Mouse (Mus musculus) activated CD4-positive, CD25-positive, alpha-beta regulatory T cell, adult 4 months (primary cell): Measurements from ENCODE around the gene Ttc22. TPM values are rescaled to one million over a fixed set of nuclear protein-coding genes. Genes with fewer than 3 reads are reported as not detected.

Experiments
- ATAC-seq: one replicate; pipeline ENCODE4 v1.8.0; 2017
- polyA plus RNA-seq, 2 experiments: library from polyadenylated mRNA; unstranded; fragments of 100-300 nt; shearing (Covaris generic); gene quantifications; one replicate each; pipeline ENCODE4 v1.2.1; 2017

The Ttc22 gene
- polyA plus RNA-seq, 2 experiments from 2014 or later: not detected

DNA sequence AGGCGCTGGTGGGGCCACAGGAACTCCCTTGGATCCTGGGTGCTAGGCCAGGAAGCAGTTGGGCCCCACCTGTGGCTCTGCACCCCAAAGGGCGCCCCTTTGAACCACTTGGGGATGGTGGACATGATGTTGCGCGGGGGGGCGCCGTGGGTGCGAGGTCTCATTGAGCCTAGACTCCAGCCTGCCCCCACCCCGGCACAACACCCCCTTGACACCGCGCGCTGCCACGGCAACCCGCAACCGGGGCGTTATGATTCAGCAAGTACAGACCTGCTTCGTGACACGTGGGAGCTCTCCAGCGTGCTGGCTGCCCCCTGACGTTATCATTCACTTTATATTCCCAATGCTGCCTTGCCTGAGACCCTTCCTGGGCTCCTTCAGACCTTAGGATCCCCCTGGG, 5.2 kb upstream of the Ttc22 start, which contains the start of gene Lexm:
Lexm (minus strand) TSS at position 186 of the 400 bp plus-strand sequence.
- ATAC-seq: no peak

DNA sequence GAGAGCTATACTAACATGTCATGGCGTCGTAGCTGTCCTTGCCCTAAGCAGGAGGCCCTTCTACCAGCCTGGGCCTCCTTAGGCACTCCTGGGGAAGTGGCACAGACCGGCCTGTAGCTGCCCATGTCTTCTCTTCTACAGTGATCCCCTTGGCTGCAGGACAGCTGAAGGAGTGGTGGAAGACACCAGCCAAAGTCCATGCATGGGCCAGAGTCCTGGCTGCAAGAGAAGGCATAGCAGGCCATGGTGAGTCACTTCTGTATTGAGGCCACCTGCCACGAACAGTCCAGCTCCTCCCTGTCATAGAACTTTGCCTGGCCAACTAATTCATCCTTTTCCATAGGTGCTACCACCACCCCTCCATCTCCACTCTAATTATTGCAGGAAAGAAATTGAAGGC, 3.3 kb upstream of the Ttc22 start:
- ATAC-seq: no peak

GRCm38 (mm10) chr4:106621428-106621827, 804 bp upstream of the Ttc22 start:
- ATAC-seq: no peak

- no peak for ATAC-seq
These were observed 480 bp downstream of the Ttc22 start for GRCm38 (mm10) chr4:106622712-106623111.

DNA sequence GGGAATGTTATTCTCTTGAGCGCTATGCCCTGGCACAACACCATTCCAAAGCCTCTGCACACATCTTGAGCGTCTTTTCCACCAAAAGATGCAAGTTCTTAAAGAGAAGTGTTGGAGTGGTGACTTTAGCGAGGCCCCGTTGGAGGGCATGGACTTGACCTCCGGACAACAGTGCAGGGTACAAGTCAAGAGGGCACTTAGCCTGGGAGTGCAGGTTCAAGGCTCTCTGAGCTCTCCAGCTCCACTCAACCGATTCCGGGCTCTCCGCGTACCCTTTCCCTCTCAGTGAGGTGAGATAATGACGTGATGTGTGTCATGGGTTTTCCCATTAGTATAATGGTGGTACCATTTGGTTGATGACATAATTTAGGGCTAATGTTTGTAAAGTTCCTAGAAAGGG, 2.0 kb downstream of the Ttc22 start:
- ATAC-seq: no peak

GRCm38 (mm10) chr4:106627809-106628208, 5.6 kb downstream of the Ttc22 start:
- ATAC-seq: no peak

GRCm38 (mm10) chr4:106628650-106629360, 6.6 kb downstream of the Ttc22 start:
- no peak for ATAC-seq

- no peak for ATAC-seq
These were observed 7.1 kb downstream of the Ttc22 start for GRCm38 (mm10) chr4:106629374-106629773.

GRCm38 (mm10) chr4:106630333-106631220, 8.3 kb downstream of the Ttc22 start:
- ATAC-seq: no peak

GRCm38 (mm10) chr4:106632313-106632712, 10.1 kb downstream of the Ttc22 start:
- no peak for ATAC-seq

DNA sequence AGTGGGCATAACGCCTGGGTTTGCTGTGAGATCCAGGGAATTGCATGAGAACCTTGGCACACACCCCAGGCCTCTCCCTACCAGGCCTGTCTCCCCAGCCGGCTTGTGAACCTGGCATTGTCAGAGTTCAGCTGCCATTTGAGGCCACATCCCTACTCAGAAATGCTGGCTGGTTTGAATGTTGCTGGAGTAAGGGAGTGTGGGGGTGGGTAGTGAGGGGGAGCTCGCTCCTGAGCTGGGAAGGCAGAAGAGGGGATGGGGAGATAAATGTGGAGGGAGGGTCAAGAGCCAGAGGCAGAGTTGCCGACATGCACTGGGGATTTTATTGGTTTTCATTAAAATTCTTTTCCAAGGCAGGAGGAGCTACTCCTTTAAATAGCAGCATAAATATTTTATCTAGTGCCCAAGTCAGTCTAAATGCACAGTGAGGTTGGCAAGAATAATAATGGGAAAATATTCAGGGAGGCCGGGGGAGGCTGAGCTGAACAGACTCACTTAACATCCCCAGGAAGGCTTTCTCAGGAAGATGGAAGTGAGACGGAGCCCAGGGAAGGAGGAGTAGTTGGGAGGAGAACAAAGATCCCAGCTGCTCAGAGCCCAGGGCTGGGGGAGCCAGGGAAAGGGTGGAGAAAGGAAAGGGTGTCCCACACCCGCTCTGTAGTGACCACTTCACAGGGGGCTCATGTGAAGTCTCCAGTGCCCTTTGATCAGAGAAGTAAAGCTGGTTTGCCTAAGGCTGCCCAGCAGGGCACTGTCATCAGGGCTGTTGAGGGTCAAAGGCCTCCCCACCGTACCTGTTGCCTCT, 11.3 kb downstream of the Ttc22 start:
- ATAC-seq: no peak

DNA sequence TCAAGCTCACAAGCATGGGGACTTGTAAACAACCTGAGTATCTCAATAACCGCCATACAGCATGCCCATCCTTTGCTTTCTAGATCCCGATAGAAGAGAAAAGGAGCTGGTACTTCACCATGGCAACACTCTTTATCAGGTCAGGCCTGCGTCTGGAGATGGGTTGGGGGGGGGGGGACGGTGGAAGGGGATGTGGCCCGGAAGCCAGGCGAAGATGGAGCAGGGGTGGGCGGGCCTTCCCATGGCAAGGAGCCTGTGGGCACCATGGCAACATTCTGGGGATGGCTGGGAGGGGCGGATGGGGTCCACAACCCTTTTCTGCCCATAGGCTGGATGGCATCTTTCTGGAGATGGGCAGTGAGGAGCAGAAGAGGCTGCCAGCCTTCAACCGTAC, 11.9 kb downstream of the Ttc22 start:
- no peak for ATAC-seq

DNA sequence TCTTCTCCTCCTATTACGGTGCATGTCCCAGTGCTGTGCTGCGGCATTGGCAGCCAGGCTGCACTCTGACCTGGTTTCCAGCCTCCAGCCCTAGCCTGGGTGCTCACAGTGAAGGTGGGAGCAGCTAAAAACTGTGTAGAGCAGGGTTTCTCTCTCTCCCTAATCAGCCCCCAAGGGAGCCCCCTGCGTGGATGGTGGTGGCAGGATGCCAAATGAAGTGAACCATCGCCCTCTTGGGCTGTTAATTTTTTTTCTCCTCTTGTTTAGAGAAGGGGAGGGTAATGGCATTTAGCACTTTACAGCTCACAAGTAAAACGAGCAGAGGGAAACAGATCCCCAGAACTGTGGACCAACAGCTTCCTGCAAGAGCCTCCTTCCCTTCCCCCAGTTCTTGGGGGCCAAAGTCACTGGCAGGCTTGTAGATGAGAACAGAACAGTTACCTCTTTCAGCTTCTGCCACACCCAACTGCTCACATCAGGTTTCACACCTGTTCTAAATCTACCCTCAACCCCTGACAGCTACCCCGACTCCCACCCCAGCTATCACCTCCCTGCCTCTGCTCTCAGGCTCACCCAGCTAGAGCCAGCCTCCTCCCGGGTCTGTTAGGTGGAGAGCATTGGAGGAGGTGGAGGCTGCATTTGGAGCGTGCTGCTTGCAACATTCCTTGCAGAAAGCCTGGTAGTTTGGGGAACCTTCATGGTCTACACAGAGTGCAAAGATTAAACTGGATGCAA, 21.4 kb downstream of the Ttc22 start:
- ATAC-seq: no peak

DNA sequence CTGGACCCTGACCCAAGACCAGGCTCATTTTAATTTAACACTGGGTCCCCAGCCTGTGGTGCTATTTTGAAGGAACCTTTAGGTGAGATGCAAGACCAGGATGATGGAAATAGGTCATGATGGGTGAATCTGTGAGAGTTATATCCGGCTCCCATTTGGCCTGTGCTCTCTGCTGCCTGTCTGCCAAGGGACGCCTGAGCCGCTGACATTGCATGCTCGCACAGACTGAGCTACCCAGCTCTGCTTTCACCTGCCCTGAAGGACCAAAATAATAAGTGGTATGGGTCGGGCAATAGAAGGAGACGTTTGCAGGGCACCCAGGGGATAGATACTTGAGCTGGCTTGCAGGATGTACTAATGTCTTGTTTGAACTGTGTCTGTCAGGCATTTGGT, 22.0 kb downstream of the Ttc22 start:
- ATAC-seq: no peak

GRCm38 (mm10) chr4:106645797-106646196, 23.6 kb downstream of the Ttc22 start:
- no peak for ATAC-seq

DNA sequence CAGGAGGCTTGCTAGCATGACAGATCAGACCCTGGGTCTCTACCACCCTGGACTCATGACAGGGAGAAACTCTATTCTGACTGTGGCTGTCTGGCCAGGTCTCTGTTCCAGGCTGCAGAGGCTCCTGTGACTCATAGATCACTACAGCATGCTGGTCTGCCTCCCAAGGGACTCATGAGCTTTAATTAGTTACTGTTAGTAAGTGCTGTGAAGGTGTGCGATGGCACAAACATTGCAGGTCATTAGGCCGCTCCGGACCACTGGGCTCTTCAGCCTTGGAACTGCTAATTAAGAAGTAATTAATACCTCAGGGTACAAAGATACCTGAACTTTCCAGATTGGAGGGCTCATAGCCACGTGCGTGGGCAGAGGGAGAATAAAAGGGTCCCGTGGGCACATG, 24.9 kb downstream of the Ttc22 start:
- ATAC-seq: no peak

DNA sequence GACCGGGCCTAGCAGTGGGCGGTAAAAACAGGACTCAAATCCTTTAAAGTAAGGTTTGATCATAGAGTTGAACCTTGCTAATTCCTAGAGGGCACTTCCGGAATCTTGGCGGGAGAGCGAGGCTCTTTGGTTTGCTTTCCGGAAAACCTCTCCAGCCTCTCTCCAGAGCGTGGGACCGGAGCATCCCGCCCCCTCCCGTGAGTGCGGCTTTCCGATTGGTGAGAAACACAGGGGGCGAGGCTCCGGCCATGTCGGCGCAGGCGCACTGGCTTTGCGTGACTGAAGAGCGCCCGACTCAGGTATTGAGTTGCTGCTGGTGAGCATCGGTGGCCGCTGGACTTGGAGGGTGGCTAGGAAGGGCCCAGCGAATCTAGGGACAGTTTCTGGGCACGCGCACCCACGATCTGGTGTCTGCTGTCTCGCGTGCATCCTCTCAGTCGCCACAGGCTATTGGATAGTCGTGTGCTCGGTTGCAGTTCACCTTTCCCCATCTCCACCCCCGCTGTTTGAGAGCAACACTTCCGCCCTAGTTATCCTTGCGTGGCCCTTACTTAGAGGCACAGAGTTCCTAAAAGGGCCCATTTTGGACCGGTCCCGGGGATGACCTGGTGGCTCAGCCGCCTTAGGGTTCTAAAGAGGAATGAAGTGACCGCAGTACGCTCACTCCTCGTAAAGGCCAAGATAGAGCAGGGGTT, 28.7 kb downstream of the Ttc22 start, which contains the start of gene Pars2:
Pars2 (plus strand) TSS at position 237 of the 695 bp plus-strand sequence.
- peak; percentile 97 for ATAC-seq

DNA sequence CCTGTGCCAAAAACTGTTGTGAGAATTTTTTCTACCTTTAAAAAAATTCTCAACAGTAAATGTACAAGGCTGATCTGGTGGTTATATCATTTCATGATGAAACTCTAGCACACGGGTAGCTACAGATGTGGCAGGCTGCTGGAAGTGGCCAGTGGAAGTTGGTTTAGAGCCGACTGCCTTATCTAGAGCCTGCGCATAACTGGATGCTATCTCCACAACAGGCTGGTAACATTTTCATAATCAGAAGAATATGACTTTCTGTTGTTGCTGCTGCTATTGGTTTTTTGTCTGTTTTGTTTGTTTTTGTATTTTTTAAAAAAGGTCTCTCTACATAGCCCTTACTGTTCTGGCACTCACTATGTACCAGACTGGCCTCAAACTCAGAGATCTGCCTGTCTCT, 30.3 kb downstream of the Ttc22 start:
- no peak for ATAC-seq

GRCm38 (mm10) chr4:106653051-106653450, 30.8 kb downstream of the Ttc22 start:
- ATAC-seq: no peak

GRCm38 (mm10) chr4:106655681-106656080, 33.4 kb downstream of the Ttc22 start:
- no peak for ATAC-seq

DNA sequence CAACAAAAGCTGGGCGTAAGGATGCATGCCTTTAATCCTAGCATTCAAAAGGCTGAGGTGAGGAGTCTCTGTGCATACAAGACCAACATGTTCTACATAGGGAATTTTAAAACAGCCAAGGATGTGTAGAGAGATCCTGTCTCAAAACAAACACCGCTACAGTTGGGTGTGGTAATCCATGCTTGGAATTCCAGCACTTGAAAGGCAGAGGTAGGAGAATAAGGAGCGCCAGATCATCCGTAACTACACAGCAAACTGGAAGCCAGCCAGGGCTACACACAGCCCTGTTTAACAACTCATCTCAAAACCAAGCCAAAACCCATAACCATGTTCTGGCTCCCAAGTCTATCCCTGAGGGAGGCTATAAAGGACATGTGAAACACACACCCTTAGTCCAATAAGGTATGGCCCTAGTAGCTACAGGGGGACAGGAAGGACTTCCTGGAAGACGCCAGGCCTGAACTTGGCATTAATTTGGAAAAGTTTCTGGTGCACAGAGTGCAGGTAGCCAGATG, 41.8 kb downstream of the Ttc22 start:
- no peak for ATAC-seq
